Mouse (Mus musculus): ENCODE measurements around the gene Gm45062. TPM values are rescaled to one million over a fixed set of nuclear protein-coding genes. Genes with fewer than 3 reads are reported as not detected.

The Gm45062 gene
- total and polyA plus RNA-seq, 3 experiments: 2.2 to 3.6 TPM; not detected in 1

GRCm38 (mm10) chr6:8421959-8422581 is 162.8 kb downstream of the Gm45062 start:
- no peak for DNase-seq (ENCODE audit: low read depth, low spot score)
- Histone ChIP-seq H3K4me3 (ENCODE audit: control insufficient read depth in 1 of 2, insufficient read depth in 1 of 2, low read depth in 2 of 2, low read length in 2 of 2) (no peak overlapping the region), H3K27me3 (ENCODE audit: control insufficient read depth in 1 of 2, insufficient read depth in 2 of 2, low read length in 2 of 2) (no peaks in the 10 kb centered on the region), H3K9ac (ENCODE audit: control insufficient read depth, low read depth, low read length, poor library complexity, severe bottlenecking) (no peak overlapping the region), H3K36me3 (ENCODE audit: control insufficient read depth in 1 of 2, insufficient read depth in 2 of 2, low read length in 2 of 2) (peaks cover 0 to 44% of the 10 kb centered on the region in 2 experiments; a peak in 2 of 4 replicates), H3K79me2 (ENCODE audit: control insufficient read depth, insufficient read depth, low read length, poor library complexity) (no peaks in the 10 kb centered on the region), H3K9me3 (replicated peaks; ENCODE audit: insufficient read depth, low read length) (no peaks in the 10 kb centered on the region), H3K27ac (ENCODE audit: control insufficient read depth, low read depth, low read length) (no peak overlapping the region), H3K4me1 (ENCODE audit: control insufficient read depth in 1 of 2, insufficient read depth in 2 of 2, low read length in 2 of 2) (peaks cover 30 to 36% of the 10 kb centered on the region in 2 experiments)
- TF ChIP-seq ZKSCAN1 (IDR thresholded peaks at IDR 0.05; ENCODE audit: low read depth, low read length) (no peak), MYB (IDR thresholded peaks at IDR 0.05; ENCODE audit: low read depth, low read length) (no peak), TBP (IDR thresholded peaks at IDR 0.05; ENCODE audit: low read depth, low read length) (no peak), KAT2A (conservative IDR thresholded peaks at IDR 0.05; ENCODE audit: low read depth, low read length) (no peak), MYC (IDR thresholded peaks at IDR 0.05; ENCODE audit: low read depth, low read length) (no peak), ETS1 (IDR thresholded peaks at IDR 0.05; ENCODE audit: low read depth, low read length) (no peak), MEF2A (IDR thresholded peaks at IDR 0.05; ENCODE audit: extremely low read depth, insufficient replicate concordance, low read depth, low read length, poor library complexity, severe bottlenecking) (no peak), MAX (IDR thresholded peaks at IDR 0.05; ENCODE audit: low read length) (no peak), CHD2 (IDR thresholded peaks at IDR 0.05; ENCODE audit: low read length) (no peak), TAL1 (IDR thresholded peaks at IDR 0.05; ENCODE audit: low read length) (no peak), NELFE (IDR thresholded peaks at IDR 0.05; ENCODE audit: low read depth, low read length) (no peak), POLR2AphosphoS2 (IDR thresholded peaks at IDR 0.05; ENCODE audit: low read length) (no peak), MAFK (IDR thresholded peaks at IDR 0.05; ENCODE audit: borderline replicate concordance, low read depth, low read length) (no peak)

DNA sequence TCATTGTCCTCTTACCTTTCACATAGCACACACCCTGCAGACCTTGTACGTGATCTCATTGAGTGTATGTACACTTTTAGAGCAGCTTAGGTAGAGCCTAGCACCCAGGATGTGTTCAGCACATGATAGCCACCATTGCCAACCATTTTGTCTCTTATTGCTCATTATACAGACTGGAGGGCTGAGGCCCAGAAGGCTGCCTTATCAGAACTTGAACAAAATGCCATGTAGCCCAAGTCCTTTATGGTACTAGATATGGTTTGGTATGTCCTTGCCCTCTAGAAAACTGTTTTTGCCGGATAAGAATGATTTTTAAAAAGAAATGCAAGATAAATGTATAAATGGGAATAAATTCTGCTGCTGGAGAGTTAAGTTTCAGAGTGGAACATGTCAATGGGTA is 163.9 kb downstream of the Gm45062 start:
- peak overlapping the region; percentile 60 for H3K27ac ChIP-seq (ENCODE audit: control insufficient read depth, low read depth, low read length)
- H3K9ac ChIP-seq (ENCODE audit: control insufficient read depth, low read depth, low read length, poor library complexity, severe bottlenecking): no peak overlapping the region
- peak; percentile 83 for DNase-seq (ENCODE audit: low read depth, low spot score)
- peaks cover 30 to 39% of the 10 kb centered on the region in 2 experiments for H3K4me1 ChIP-seq (ENCODE audit: control insufficient read depth in 1 of 2, insufficient read depth in 2 of 2, low read length in 2 of 2)
- H3K79me2 ChIP-seq (ENCODE audit: control insufficient read depth, insufficient read depth, low read length, poor library complexity): no peaks in the 10 kb centered on the region
- H3K27me3 ChIP-seq (ENCODE audit: control insufficient read depth in 1 of 2, insufficient read depth in 2 of 2, low read length in 2 of 2): no peaks in the 10 kb centered on the region
- peaks cover 0 to 44% of the 10 kb centered on the region in 2 experiments; a peak in 2 of 4 replicates for H3K36me3 ChIP-seq (ENCODE audit: control insufficient read depth in 1 of 2, insufficient read depth in 2 of 2, low read length in 2 of 2)
- no peaks in the 10 kb centered on the region for H3K9me3 ChIP-seq (replicated peaks; ENCODE audit: insufficient read depth, low read length)
- no peak overlapping the region for H3K4me3 ChIP-seq (ENCODE audit: control insufficient read depth in 1 of 2, insufficient read depth in 1 of 2, low read depth in 2 of 2, low read length in 2 of 2)
- no peak for TF ChIP-seq TBP (IDR thresholded peaks at IDR 0.05; ENCODE audit: low read depth, low read length)
- TF ChIP-seq KAT2A (conservative IDR thresholded peaks at IDR 0.05; ENCODE audit: low read depth, low read length): no peak
- TF ChIP-seq RCOR1 (IDR thresholded peaks at IDR 0.05; ENCODE audit: low read depth, low read length): peak; percentile 82
- TF ChIP-seq BHLHE40 (IDR thresholded peaks at IDR 0.05; ENCODE audit: borderline replicate concordance, low read depth, low read length): peak; percentile 68
- no peak for TF ChIP-seq GABPA (IDR thresholded peaks at IDR 0.05; ENCODE audit: low read depth, low read length)
- TF ChIP-seq MAZ (IDR thresholded peaks at IDR 0.05; ENCODE audit: low read depth, low read length): no peak
- TF ChIP-seq ZNF384 (IDR thresholded peaks at IDR 0.05; ENCODE audit: low read depth, low read length): no peak
- TF ChIP-seq POLR2A (IDR thresholded peaks at IDR 0.05; ENCODE audit: control insufficient read depth in 1 of 2, insufficient read depth in 1 of 2, low read depth in 1 of 2, low read length in 2 of 2, poor library complexity in 1 of 2): no peak
- TF ChIP-seq ETS1 (IDR thresholded peaks at IDR 0.05; ENCODE audit: low read depth, low read length): peak; percentile 90
- no peak for TF ChIP-seq E2F4 (IDR thresholded peaks at IDR 0.05; ENCODE audit: borderline replicate concordance, low read depth, low read length)
- 0 out of 2 replicates have a peak, but pooled peaks have one; percentile 41 for TF ChIP-seq MYC (IDR thresholded peaks at IDR 0.05; ENCODE audit: low read depth, low read length)
- TF ChIP-seq EP300 (IDR thresholded peaks at IDR 0.05; ENCODE audit: low read depth in 1 of 2, low read length in 2 of 2): peak; percentile 93 to 96
- no peak for TF ChIP-seq ZC3H11A (IDR thresholded peaks at IDR 0.05; ENCODE audit: low read depth, low read length)
- TF ChIP-seq HCFC1 (IDR thresholded peaks at IDR 0.05; ENCODE audit: low read depth, low read length): no peak
- peak; percentile 98 for TF ChIP-seq TCF12 (IDR thresholded peaks at IDR 0.05; ENCODE audit: low read depth, low read length)
- peak; percentile 98 for TF ChIP-seq GATA1 (IDR thresholded peaks at IDR 0.05; ENCODE audit: low read depth, low read length)
- peak; percentile 17; the same call in 1 of the 2 replicates for TF ChIP-seq MAFK (IDR thresholded peaks at IDR 0.05; ENCODE audit: borderline replicate concordance, low read depth, low read length)
- no peak for TF ChIP-seq POLR2AphosphoS2 (IDR thresholded peaks at IDR 0.05; ENCODE audit: low read length)
- peak; percentile 10; the same call in 1 of the 2 replicates for TF ChIP-seq SMC3 (IDR thresholded peaks at IDR 0.05; ENCODE audit: low read depth, low read length)
- no peak for TF ChIP-seq MYB (IDR thresholded peaks at IDR 0.05; ENCODE audit: low read depth, low read length)
- no peak for TF ChIP-seq MXI1 (IDR thresholded peaks at IDR 0.05; ENCODE audit: low read depth, low read length)
- TF ChIP-seq RAD21 (IDR thresholded peaks at IDR 0.05; ENCODE audit: low read depth, low read length): no peak
- no peak for TF ChIP-seq POLR2AphosphoS5 (IDR thresholded peaks at IDR 0.05; ENCODE audit: borderline replicate concordance, low read depth, low read length)
- TF ChIP-seq TAL1 (IDR thresholded peaks at IDR 0.05; ENCODE audit: low read length): peak; percentile 87
- TF ChIP-seq ZMIZ1 (IDR thresholded peaks at IDR 0.05; ENCODE audit: low read depth, low read length): no peak
